Mouse (Mus musculus) forebrain, embryonic 15.5 days (tissue): ENCODE measurements at regions not wholly inside any gene's neighbourhood (a gene's known extent, or its start where the extent isn't known, plus 50 kb on each side); places are given as distances from the start of the nearest gene placed in this dataset.

Experiments
- ATAC-seq: fragments of 200-750 bp; cut with Nextera tagmentation; replicated peaks from 2 replicates; pipeline ENCODE4 v1.8.0; 2017; ENCODE audit warnings: mild to moderate bottlenecking, moderate TSS enrichment, moderate library complexity
- H3K27ac ChIP-seq: fragments of 300-500 bp; sonication (generic); replicated peaks from 2 replicates; pipeline ENCODE4 v1.5.1; 2015; ENCODE audit warnings: mild to moderate bottlenecking, inconsistent platforms
- H3K27me3 ChIP-seq: fragments of 300-500 bp; sonication (generic); 2 replicates; pipeline ENCODE4 v1.6.1; 2015; ENCODE audit warnings: inconsistent platforms
- H3K36me3 ChIP-seq: fragments of 300-500 bp; sonication (generic); 2 replicates; pipeline ENCODE4 v1.6.1; 2015; ENCODE audit warnings: mild to moderate bottlenecking, inconsistent platforms
- H3K4me1 ChIP-seq: fragments of 300-500 bp; sonication (generic); 2 replicates; pipeline ENCODE4 v1.6.1; 2015; ENCODE audit warnings: inconsistent platforms
- H3K4me2 ChIP-seq: fragments of 300-500 bp; sonication (generic); replicated peaks from 2 replicates; pipeline ENCODE4 v1.6.1; 2015; ENCODE audit warnings: mild to moderate bottlenecking, inconsistent platforms
- H3K4me3 ChIP-seq: fragments of 300-500 bp; sonication (generic); 2 replicates; pipeline ENCODE4 v1.5.1; 2015; ENCODE audit warnings: mild to moderate bottlenecking, inconsistent platforms
- H3K9ac ChIP-seq: fragments of 300-500 bp; sonication (generic); replicated peaks from 2 replicates; pipeline ENCODE4 v1.6.1; 2015; ENCODE audit warnings: mild to moderate bottlenecking, inconsistent platforms
- H3K9me3 ChIP-seq: fragments of 300-500 bp; sonication (generic); 2 replicates; pipeline ENCODE4 v1.6.1; 2016; ENCODE audit warnings: inconsistent platforms
- WGBS: fragments of 180-500 bp; shearing (Covaris S2); methylation state at CpG from one replicate; pipeline ENCODE4 v1.1.7; 2015; ENCODE audit warnings: mixed read lengths; 5-methylcytosine and 5-hydroxymethylcytosine counted together

DNA sequence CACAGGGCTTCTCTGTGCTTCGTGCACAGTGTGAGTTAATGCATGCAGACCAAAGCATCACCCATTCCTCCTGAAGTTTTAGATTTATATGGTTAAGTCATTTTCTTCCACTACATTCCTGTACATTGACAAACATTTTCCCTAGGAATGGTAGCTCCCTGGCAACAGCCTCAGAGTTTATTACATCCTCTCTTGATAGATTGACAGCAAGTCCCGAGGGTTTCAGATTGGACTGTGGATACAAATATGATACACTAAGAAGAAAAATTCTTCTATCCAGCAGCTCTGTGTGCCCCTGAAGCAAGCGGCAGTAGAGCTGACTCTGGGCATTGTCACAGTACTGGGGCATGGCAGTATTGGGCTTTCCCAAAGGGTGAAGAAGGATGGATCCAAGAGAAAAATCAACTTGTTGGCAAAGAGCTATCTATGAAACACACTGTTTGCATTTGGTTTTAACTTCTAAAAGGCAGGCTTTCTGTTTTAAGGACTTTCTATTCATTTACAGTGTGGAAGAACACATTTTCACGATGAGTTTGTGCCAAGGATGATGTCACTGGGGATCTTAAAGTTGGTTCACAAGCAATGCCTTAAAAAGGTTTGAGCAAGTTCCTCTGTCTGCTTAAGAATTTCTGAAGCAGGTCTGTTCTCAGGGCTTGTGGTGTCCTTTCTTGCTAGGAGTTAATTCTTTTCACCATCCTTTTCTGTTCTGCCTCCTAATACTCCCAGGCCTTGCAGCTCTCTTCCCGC lies 265.2 kb downstream of the Cd47 start:
- 77% methylated on average over 5 of the region's 5 CpGs for WGBS
- Histone ChIP-seq H3K9me3 (no peaks in the 10 kb centered on the region), H3K9ac (no peak overlapping the region), H3K36me3 (no peaks in the 10 kb centered on the region), H3K27ac (no peak overlapping the region), H3K27me3 (no peaks in the 10 kb centered on the region), H3K4me3 (no peak overlapping the region), H3K4me1 (no peaks in the 10 kb centered on the region), H3K4me2 (no peak overlapping the region)
- ATAC-seq: no peak

- H3K9me3 ChIP-seq: no peaks in the 10 kb centered on the region
- no peak for ATAC-seq
- H3K9ac ChIP-seq: no peak overlapping the region
- H3K27me3 ChIP-seq: no peaks in the 10 kb centered on the region
- WGBS: 84% methylated on average over 4 of the region's 4 CpGs
- no peak overlapping the region for H3K4me2 ChIP-seq
- no peak overlapping the region for H3K27ac ChIP-seq
- peaks cover 8% of the 10 kb centered on the region; the same call in 1 of the 2 replicates for H3K4me1 ChIP-seq
- no peak overlapping the region for H3K4me3 ChIP-seq
- no peaks in the 10 kb centered on the region for H3K36me3 ChIP-seq
Measured at GRCm38 (mm10) chr16:50069033-50069432, 268.7 kb downstream of the Cd47 start.

- no peak for ATAC-seq
Measured at GRCm38 (mm10) chr16:50070728-50071127, 270.4 kb downstream of the Cd47 start.

DNA sequence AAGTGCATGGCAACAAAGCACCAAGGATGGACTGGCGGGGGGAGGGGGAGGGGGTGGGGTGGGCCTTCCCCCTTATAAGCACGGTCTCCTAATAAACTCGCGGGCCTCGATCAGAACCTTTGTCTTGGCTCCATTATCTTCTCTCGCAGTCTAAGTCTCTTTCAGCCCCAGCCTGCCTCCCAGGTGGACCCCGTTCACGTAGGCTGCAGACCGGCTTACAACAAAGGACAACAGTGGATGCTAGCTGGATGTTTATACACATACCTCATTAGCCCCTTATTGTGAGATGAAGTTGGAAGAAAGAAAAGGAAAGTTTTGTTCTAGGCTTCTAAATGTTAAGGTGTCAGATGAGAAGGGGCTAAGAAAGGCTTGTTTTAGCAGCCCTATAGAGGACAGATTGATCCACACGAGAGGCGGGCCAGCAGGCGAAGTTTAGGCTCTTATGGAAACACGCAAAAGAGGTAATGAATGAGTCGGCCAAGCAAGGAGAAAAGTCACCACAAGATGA lies 272.6 kb downstream of the Cd47 start:
- Histone ChIP-seq H3K9me3 (no peaks in the 10 kb centered on the region), H3K27me3 (no peaks in the 10 kb centered on the region), H3K4me2 (peak overlapping the region; percentile 32), H3K27ac (no peak overlapping the region), H3K9ac (no peak overlapping the region), H3K36me3 (no peaks in the 10 kb centered on the region), H3K4me1 (peaks cover 8% of the 10 kb centered on the region; the same call in 1 of the 2 replicates), H3K4me3 (peak overlapping the region; percentile 6; the same call in 1 of the 2 replicates)
- WGBS: 11% methylated on average over 14 of the region's 14 CpGs
- ATAC-seq: 0 out of 2 replicates have a peak, but pooled peaks have one; percentile 54

More at GRCm38 (mm10) chr16:50070728-50071127, 270.4 kb downstream of the Cd47 start:
- Histone ChIP-seq H3K36me3 (no peaks in the 10 kb centered on the region), H3K4me2 (no peak overlapping the region), H3K27ac (no peak overlapping the region), H3K27me3 (no peaks in the 10 kb centered on the region), H3K4me1 (peaks cover 8% of the 10 kb centered on the region; the same call in 1 of the 2 replicates), H3K4me3 (no peak overlapping the region), H3K9ac (no peak overlapping the region), H3K9me3 (no peaks in the 10 kb centered on the region)
- 77% methylated on average over 4 of the region's 4 CpGs for WGBS

DNA sequence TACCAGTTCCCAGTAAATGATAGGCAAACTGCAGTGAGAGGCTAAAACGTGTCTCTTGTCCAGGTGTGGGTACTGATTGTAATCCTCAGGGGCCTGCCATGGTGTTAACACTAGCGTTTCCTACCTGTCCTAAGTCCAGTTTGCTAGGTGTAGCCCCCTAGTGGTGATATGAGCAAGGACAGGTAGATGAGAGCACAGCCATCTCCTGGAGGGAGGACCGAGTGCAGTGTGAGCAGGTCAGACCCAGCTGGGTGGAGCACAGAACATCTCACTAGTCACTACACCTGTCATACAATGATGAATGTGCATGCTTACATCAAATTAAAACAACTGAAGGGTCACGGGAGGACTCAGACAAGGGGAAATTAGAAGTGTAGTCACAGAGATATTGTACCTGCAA lies 273.6 kb downstream of the Cd47 start:
- no peaks in the 10 kb centered on the region for H3K36me3 ChIP-seq
- no peak overlapping the region for H3K4me2 ChIP-seq
- ATAC-seq: no peak
- peaks cover 8% of the 10 kb centered on the region; the same call in 1 of the 2 replicates for H3K4me1 ChIP-seq
- no peaks in the 10 kb centered on the region for H3K27me3 ChIP-seq
- H3K9ac ChIP-seq: no peak overlapping the region
- no peak overlapping the region for H3K4me3 ChIP-seq
- no peak overlapping the region for H3K27ac ChIP-seq
- H3K9me3 ChIP-seq: no peaks in the 10 kb centered on the region
- 82% methylated on average over 4 of the region's 4 CpGs for WGBS

DNA sequence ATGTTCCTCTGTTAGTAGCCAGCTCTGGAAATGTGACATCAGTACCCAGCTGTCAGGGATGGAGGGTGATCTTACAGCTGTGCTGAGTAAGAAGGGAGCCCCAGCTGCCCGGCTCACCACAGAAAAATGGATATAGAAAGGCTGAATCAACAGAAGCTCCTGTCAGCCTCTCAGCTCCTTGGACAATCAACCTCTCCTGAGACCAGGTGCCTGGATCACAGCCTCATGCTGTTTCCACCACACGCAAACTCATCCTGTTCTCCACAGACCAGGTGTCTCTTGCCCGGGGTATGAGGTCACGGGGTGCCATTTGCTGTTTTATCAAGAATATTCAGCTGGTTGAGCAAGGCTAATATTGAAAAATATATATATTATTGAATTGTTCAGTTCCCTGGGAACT lies 275.3 kb downstream of the Cd47 start:
- Histone ChIP-seq H3K27ac (no peak overlapping the region), H3K27me3 (no peaks in the 10 kb centered on the region), H3K4me3 (no peak overlapping the region), H3K36me3 (no peaks in the 10 kb centered on the region), H3K4me1 (peaks cover 8% of the 10 kb centered on the region; the same call in 1 of the 2 replicates), H3K9ac (no peak overlapping the region), H3K4me2 (no peak overlapping the region), H3K9me3 (no peaks in the 10 kb centered on the region)
- ATAC-seq: 0 out of 2 replicates have a peak, but pooled peaks have one; percentile 32
- WGBS: 93% methylated on average over 4 of the region's 4 CpGs

DNA sequence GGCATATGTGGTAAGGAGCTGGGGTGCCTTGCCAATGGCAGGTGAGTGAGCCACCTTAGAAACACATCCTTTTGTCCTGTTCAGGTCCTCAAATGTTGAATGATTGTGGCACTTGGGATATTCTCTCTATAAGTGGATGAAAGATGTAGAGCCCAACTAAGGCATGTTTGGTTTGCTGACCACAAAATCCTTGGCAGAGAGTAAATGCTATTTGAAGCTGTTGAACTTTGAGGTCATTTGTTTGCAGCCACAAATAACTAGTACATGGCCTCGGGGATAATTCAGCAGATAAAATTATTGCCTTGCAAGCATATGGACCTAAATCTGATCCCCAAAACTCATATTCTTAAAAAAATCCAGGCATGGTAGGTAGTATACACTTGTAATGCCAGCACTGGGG lies 281.2 kb downstream of the Cd47 start:
- Histone ChIP-seq H3K36me3 (no peaks in the 10 kb centered on the region), H3K4me2 (no peak overlapping the region), H3K27me3 (no peaks in the 10 kb centered on the region), H3K27ac (no peak overlapping the region), H3K4me1 (no peaks in the 10 kb centered on the region), H3K9ac (no peak overlapping the region), H3K9me3 (no peaks in the 10 kb centered on the region), H3K4me3 (no peak overlapping the region)
- 83% methylated on average over 1 of the region's 1 CpGs for WGBS
- ATAC-seq: no peak

DNA sequence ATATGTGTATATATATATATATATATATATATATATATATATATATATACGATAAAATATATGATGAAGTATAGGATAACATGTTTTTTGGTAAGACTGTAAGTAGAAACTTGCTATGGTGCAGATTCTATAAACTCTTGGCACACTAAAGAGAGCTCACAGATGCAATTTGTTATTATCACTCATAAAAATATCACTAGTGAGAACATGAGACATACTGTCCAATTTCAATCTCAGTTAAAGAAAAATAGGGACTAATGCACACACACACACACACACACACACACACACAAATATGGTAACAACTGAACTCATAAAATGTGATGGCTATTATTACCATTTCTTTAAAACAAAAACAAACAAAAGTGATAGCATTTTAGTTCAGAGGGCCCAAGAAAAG lies 292.0 kb downstream of the Cd47 start:
- Histone ChIP-seq H3K9me3 (no peaks in the 10 kb centered on the region), H3K9ac (no peak overlapping the region), H3K36me3 (no peaks in the 10 kb centered on the region), H3K4me3 (no peak overlapping the region), H3K27me3 (no peaks in the 10 kb centered on the region), H3K27ac (no peak overlapping the region), H3K4me2 (no peak overlapping the region), H3K4me1 (no peaks in the 10 kb centered on the region)
- no peak for ATAC-seq
- 90% methylated on average over 1 of the region's 1 CpGs for WGBS

DNA sequence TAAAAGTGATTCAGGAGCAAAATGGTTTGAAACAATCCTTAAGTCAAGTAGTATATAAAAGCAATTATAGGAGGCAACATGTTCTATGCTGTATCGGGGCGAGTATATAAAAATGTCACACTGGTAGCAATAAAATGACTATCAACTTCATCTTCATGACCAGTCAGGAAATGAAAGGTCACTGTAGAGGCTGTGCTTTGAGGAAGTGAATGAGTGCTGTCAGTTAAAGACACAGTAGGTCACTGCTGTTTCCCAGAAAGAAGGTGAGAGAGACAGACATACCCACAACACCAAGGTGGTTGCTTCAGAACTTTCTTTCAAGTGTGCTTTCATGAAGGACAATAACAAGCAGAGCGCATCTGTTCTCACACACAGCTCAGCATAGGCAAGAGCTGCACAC lies 292.4 kb downstream of the Cd47 start:
- Histone ChIP-seq H3K4me1 (no peaks in the 10 kb centered on the region), H3K27me3 (no peaks in the 10 kb centered on the region), H3K4me2 (no peak overlapping the region), H3K36me3 (no peaks in the 10 kb centered on the region), H3K9me3 (no peaks in the 10 kb centered on the region), H3K9ac (no peak overlapping the region), H3K4me3 (no peak overlapping the region), H3K27ac (no peak overlapping the region)
- WGBS: 93% methylated on average over 3 of the region's 3 CpGs
- no peak for ATAC-seq

GRCm38 (mm10) chr16:50095858-50096551 lies 295.7 kb downstream of the Cd47 start:
- Histone ChIP-seq H3K9ac (no peak overlapping the region), H3K4me3 (no peak overlapping the region), H3K4me2 (no peak overlapping the region), H3K27ac (no peak overlapping the region), H3K27me3 (no peaks in the 10 kb centered on the region), H3K4me1 (no peaks in the 10 kb centered on the region), H3K9me3 (no peaks in the 10 kb centered on the region), H3K36me3 (no peaks in the 10 kb centered on the region)
- no peak for ATAC-seq
- WGBS: 85% methylated on average over 6 of the region's 6 CpGs

DNA sequence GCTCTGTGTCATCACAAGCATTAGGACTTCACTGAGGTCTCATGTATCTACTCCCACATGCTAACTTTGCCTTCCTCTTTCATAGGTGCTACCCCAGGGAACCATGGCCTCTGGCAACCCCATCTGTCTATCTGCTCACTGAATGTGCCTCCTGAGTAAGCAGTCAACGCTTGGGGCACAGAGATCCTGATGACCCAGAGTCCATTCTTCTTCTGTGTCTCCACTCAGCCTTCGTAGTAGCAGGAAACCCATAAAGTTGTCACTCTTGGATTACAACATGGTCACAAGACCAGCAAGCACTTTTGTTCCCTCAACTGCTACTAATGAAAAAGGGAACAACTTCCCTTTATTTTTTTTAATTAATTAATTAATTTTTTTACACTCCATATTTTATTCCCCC lies 296.2 kb downstream of the Cd47 start:
- Histone ChIP-seq H3K4me2 (no peak overlapping the region), H3K4me1 (no peaks in the 10 kb centered on the region), H3K4me3 (no peak overlapping the region), H3K27ac (no peak overlapping the region), H3K9ac (no peak overlapping the region), H3K27me3 (no peaks in the 10 kb centered on the region), H3K9me3 (no peaks in the 10 kb centered on the region), H3K36me3 (no peaks in the 10 kb centered on the region)
- WGBS: 86% methylated on average over 2 of the region's 2 CpGs
- ATAC-seq: no peak

DNA sequence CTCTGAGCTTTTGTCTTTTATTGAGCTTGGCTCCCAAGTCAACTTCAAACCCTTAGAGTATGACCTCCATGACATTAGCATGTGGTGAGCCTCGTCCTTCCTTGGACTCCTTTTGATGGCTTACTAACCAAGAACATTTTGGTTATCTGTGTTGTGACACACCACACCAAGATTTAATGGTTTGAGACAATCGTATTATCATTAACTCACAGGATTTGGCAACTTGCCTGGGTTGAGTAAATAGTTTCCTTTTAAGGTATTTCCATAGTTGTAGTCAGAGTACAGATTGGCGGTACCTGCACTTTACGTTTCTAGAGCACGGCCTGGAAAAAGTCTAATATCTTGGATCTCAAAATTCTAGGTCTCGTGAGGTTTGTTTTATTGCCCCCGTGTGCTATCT lies 303.0 kb downstream of the Cd47 start:
- no peak for ATAC-seq
- 82% methylated on average over 7 of the region's 7 CpGs for WGBS

More for the DNA sequence above, 303.0 kb downstream of the Cd47 start:
- Histone ChIP-seq H3K9ac (no peak overlapping the region), H3K27me3 (no peaks in the 10 kb centered on the region), H3K4me1 (no peaks in the 10 kb centered on the region), H3K36me3 (no peaks in the 10 kb centered on the region), H3K9me3 (no peaks in the 10 kb centered on the region), H3K27ac (no peak overlapping the region), H3K4me3 (no peak overlapping the region), H3K4me2 (no peak overlapping the region)
